Mouse (Mus musculus) forelimb bud, embryonic 11.5 days (tissue): ENCODE measurements around the gene Capn5.
A peak's percentile ranks its signal among the peaks of the same experiment; 100 is the strongest.

Experiments
- DNase-seq: peaks from one replicate; pipeline ENCODE4 v3.0.0-alpha.2; 2012; ENCODE audit warnings: low read depth, low spot score

The Capn5 gene

DNA sequence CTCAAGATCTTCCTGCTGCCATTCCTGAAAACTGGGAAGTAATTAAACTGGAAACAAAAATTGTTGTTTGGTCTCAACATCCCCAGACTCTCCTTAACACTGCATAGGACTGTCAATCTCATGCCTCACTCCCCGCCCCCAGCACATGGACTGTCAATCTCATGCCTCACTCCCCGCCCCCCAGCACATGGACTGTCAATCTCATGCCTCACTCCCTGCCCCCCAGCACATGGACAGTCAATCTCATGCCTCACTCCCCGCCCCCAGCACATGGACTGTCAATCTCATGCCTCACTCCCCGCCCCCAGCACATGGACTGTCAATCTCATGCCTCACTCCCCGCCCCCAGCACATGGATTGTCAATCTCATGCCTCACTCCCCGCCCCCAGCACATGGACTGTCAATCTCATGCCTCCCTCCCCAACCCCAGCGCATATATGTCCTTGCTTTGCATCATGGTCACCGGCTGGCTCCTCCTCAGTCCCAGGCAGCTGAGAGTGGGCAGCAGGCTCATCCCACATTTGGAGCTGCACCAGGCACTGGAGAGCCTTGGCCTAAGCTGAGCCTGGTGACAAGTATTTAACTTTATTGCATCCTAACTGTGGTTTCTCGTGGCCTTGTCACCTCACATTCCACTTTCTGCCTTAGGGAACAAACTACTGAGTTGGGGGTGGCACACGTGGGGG, 29.2 kb downstream of the Capn5 start:
- no peak for DNase-seq

DNA sequence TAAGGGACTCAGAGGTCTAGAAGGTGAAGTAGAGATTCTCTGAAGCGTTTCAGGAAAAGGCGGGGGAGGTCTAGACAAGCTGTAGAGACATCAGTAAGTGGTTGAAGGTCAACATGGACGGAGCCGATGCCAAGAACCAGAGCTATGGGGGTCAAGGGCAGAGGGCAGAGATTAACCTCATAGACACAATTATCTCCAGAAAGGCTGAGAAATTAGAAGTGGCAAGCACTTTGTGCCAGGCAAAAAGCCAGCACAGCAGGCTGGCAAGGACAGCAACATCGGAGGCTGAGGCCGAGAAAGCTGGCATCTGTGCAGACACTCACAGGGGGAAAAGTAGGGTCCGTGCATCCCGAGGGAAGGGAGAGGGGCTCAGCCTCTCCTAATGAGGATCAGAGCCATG, 30.3 kb downstream of the Capn5 start:
- no peak for DNase-seq

DNA sequence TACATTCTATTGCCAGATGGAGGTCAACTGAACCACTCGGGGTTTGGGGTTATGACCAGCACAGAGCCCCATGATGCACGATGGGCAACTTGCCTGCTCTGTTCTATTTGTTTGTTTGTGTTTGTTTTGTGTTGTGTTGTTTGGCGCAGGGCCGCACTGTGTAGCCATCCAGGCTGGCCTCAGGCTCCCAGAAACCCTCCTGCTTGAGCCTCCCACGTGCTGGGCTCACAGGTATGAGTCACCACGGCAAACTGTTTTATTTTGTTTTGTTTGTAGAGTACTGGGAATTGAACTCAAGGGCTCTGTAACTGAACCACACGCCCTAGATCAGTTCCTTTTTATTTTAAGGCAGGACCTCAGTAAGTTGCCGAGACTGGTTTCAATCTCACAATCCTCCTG, 31.6 kb downstream of the Capn5 start:
- no peak for DNase-seq

DNA sequence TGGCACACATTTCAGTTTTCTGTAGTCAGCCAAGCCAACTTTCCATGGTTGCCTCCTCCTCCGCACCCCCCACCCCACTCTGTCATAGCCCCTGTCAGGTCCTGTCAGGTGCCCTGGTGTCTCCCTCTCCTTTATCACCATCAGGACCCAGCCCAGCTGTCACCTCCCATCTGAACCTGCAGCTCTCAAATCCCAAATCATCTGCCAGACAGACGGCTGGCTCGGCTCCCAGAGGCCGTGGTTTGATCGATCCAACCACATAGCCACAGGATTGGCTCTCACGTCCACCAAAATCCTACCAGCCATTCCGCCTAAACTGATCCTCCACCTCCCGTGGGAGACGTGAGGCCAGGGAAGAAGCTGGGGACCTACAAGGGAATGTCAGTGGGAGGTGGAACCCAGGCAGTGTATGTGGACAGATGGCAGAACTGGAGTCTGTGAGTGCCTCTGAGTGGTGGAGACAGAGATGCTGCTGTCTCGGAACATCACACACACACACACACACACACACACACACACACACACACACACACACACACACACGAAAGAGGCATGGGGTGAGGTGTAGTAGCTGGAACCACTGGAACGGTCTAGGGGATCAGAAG, 32.1 kb downstream of the Capn5 start:
- DNase-seq = no peak

DNA sequence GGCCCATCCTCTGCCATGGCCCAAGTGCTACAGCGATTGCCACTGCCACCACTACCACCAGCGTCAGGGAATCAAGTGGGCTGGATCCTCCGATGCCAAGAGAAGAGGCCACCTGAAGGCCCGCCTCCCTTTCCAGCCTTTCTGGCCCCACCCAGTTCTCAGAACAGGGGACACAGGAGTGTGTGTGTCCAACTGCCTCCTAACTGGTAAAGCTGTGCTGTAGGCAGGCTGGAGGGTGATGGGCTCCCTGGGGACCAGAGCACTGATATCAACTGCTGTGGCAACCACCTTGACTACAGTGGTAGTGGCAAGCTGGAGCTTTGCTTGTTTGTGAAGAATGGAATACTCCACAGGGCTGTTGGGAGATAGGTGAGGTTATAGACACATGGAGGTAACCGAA, 32.7 kb downstream of the Capn5 start, which contains the start of gene Omp:
Gene Omp, minus strand, starts transcription at position 101 of the 400 bp plus-strand sequence.
- no peak for DNase-seq

DNA sequence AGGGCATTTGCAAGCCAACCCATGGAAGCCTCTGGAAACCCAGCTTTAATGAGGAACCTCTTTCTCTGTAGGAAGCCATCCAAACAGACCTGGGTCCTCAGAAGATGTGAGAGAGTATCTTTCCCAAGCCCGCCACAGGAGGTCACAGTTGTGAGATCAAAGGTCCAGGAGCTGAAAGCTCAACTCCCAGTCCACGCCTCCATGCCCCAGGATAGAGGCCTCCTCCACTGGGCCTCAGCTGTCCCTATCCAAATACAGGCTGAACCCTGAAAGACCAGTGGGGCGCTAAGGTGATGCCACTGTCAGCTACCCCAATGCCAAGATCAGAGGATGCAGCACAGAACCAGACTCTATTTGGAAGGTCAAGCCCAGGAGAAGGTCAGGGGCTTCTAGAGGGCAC, 35.4 kb downstream of the Capn5 start:
- no peak for DNase-seq

DNA sequence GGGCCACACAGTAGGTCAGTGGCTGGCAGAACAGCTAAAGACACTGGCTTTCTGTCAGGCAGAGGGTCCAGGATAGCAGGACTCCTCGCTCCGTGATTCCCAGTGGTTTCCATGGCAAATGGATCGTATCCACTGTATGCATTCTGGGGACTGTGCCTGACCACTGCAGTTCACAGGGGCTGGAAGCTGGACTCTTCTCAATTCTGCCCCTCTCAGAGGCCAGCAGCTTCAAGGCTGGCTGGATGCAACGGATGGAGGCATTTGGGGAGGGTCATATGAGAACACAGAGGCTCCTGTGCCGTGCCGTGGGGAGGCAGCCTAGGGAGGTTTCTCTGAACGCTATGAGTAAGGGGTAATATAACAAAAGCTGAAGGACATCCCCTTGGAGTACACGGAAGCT, 35.8 kb downstream of the Capn5 start:
- no peak for DNase-seq

DNA sequence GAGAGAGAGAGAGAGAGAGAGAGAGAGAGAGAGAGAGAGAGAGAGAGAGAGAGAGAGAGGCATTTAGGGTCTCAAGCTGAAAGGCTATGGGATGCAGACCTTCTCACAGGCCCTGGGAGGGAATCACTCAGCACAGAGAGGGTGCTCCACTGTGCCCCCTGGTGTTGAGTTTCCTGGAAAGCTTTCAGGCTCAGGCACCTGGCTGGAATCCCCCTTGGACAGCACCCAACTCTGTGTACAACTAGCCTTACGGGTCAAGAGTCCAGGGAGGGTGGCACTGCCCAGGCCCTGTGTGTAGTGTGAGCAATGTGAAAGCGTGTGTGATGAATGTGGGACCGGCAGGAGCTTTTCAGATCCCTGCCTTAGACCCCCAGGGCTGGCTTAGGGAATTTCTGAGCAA, 36.9 kb downstream of the Capn5 start:
- no peak for DNase-seq

DNA sequence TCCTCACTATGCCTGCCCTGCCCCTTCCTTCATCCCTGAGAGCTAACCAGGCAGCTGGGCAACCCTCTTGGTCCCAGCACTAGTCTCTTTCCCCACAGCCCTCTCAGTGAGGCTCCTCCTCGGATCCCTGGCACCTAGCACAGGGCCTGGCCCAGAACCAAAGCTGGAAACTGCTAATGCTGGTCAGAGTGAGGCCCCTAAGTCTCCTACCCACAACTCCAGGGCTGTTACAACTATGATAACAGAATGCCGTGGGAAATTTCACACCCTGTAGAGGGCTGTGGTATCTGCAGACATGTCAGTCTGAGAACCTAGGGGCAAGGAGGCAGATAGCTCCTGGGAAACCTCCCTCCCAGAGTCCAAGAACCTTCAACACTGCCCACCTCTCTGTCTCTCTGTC, 37.5 kb downstream of the Capn5 start:
- DNase-seq = no peak

DNA sequence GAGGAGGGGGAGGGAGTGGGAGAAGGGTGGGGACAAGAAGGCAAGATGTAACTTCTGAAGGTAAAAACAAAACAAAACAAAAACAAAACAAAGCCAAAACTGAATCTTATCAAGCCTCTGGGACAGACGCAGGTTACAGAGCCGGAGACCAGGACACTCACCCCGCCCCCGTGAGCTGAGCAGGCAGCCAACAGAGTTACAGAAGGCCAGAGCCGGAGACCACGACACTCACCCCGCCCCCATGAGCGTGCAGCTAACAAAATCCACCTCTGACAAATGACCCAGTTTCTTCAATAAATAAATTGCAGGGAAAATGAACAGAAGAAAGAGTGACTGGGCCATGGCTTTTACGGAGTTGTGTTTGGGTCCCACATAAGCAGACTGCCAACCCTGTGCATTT, 38.9 kb downstream of the Capn5 start:
- DNase-seq = no peak

DNA sequence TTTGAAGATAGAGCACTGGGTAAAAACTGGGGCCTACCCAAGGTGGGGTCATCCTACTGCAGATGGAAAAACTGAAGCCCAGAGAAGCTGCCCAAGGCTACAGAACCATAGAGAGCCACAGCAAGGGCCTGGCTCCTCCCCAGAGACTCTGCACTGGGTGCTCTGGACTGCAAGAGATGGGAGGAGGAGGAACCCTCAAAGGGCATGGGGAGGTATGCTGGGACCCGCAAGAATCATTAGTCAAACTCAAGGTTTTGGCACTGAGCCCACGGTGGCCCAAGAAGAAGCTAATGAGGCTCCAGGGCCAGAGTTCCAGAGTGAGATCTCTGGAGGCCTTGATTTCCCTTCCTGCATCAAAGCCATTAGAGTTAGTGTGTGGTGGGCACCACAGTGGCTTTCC, 40.1 kb downstream of the Capn5 start:
- no peak for DNase-seq

DNA sequence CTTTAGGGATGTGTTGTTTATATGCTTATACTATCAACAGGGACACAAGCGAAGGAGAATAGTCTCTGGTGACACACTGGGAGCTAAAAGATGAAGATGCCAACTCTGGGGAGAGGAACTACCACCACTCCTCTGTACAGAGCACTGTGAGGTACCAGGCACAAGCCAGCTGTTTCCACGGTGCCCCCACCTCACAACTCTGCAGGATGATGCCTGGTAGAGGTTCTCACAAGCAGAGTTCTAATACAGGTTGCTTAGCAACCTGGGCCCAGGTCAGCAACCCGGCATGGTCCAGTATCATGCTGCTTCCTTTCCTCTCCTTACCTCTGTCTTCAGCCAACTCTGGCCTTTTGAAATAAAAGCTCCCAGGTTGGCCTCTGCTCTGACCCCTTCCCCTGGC, 40.5 kb downstream of the Capn5 start:
- no peak for DNase-seq

DNA sequence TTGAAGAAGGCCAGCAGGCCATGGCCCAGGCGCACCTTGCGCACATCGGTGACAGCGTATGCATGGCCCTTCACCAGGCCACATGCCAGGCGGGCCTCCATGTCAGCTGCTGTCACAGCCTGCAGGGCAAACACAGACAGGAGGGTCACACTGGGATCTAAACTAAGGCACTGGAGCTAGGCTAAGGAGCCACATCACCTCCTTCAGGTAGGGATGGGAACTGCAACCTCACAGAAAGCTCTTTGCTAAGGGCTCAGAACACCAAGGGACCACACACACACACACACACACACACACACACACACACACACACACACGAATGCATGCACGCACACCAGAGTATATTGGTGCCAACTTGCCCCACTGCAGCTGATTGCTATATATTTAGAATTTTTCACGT, 46.3 kb downstream of the Capn5 start:
- no peak for DNase-seq

DNA sequence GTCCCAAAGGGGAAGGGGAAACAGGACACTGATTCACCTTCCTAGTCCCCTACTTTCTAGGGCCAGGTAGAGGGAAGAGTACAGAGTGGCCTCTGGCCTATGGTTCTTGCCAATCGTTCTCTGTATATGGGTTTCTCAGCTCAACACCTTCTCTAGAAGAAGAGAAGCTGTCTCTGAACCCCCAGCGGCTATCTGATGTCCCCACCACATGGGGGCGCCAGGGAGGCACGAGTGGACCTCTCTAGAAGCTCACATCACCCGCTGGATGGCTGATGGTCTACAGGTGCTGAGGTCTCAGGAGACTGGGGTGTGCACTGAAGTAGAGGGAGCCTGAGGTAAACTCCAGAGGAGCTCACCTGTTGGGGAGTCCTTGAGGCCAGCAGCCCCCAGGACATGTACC, 52.6 kb downstream of the Capn5 start:
- DNase-seq = no peak

DNA sequence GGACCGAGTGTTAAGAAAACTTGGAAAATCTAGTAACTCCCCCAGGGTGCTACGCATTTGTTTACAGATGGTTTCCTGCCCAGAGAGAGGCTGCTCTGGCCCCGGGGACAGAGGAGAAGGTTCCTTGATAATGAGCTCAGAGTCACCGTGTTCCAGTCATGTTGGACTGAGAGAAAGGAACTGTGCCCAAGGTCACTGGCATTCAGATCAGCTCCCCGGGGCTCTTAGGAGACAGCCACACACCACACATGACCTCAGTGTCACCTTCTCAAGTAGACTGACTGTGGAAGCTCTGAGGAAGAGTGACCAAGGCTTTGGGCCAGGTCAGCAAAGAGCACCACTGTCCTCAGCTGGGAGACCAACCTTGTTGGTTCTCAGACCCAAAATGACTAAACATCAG, 53.4 kb downstream of the Capn5 start:
- DNase-seq = no peak

DNA sequence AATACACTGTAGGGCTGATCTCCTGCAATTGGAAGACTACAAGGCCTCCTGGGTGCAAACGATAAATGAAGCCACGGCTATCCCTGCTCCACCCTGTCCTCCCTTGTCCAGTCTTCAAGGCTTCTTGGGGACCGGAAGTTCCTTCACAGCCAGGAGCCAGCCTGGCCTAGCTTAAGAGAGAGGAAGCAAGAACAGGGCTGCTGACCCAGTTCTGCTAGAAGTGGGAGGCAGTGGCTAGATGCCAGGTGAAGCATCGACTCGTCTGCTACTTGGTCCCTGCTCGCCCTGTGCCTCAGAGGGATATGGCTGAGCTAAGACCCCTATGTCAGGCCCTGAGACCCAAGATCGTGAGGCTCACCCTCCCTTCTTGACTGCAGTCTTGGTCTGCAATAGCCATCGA, 56.4 kb downstream of the Capn5 start:
- DNase-seq = no peak

DNA sequence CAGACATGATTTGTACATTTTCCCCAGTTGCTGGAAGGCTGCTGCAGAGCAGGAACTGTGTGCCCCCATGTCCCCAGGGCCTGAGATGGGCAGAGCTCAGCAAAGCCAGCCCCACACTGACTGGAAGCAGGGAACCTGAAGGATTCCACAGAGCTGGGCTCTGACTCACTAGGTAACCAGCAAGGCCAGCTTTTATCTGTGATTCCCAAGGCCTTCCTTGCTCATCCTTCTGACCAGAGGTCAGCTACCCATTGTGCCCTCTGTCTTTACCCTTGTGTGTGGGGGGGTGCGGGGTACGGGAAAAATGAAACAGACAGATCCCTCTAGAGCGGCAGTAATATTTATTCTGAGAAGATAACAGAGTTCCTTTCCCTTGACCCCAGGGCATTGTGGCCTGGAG, 56.8 kb downstream of the Capn5 start:
- DNase-seq = no peak

DNA sequence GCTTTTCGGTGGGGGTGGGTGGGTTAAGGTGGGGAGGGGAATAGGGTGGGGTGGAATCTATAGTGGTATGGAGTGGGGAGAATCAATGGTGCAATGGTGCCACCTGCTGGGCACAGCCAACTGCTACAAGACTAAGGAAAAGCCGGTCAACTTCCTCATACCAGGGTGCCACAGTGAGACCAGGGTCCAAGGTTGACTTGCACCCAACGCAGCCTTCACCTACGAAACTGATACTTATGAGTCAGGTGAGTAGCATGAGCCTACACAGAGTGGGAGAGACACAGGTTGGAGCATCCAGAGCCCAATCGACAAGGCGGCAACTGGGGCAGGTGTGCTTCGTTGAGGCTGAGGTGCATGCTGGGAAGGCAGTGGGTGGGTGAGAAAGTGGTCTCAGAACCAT, 57.7 kb downstream of the Capn5 start:
- DNase-seq = peak; percentile 74

DNA sequence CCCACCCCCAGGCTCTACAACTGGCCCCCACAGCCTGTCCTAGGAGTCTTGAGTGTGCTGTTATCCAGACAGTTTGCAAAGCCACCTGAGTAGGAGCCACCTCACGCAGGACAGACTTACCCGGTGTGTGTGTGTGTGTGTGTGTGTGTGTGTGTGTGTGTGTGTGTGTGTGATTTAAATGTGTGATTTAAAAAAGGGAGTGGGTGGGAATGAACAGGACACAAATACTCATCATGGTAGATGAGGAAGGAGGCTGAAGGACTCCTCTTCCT, 58.2 kb downstream of the Capn5 start:
- DNase-seq = no peak

DNA sequence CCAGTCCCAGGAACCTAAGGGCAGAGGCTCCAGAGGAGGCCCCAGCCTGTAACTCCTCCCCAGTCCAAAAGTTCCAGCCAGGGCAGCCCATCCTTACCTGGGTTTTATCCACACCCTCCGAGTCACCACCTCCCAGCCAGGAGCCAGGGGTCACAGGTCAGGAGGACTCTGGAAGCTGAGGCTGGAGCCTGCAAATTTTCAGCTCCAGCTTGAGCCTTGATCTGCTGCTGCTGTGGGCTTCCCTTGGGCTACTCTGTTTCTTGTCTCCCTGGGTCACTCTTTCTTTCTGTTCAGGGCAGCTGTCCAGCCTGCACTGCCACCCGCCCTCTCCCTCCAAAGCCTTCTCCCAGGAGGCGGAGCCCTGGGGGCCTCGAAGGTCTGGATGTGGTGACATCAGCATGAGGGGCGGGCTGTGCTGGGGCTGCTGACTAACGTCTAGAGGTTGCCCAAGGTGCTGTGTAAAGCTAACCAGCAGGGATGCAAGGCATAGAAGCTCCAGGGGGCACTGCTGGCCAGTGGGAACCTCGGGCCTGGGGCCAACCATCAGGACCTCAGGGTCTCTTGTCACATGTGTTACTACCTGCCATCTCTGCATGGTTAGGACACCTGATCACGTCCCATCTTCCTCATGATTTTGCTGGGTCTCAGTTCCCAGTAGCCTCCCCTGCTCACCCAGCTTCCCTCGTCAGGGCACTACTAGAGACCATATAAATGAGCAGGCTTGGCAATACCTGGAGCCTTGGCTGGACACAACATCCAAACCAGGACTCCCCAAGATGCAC, 58.7 kb downstream of the Capn5 start, which contains the start of gene Myo7a:
Gene Myo7a, minus strand, starts transcription at position 346 of the 782 bp plus-strand sequence.
- DNase-seq = no peak

DNA sequence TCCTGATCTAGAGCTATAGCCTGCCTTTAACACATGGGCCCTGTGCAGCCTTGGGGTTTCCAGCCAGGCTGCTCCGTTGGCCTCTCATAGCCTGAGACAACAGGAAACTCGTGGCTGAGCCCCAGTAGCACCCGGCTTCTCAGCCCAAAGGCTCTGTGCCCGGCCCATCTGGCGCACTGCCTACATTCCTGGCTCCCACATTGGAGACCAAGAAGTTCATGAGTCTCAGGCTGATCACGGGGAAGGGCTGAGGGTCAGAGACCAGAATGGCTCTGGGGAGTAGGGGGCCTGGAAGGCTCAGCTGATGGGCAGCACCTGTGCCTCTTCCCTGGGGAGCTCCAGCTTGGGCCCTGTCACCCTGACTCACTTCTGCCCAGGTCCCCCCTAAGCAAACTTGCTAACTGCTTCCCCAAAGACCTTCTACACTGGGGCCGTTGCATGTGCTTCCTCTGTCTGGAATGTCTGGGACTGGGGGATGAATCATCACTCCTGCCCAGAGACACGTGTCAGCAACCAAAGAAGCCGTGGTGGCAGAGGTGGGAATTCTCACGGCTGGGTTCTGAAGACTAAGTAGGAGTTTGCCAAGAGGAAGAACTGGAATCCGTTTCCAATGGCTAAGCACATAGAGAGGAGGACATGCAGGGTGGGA, 60.9 kb downstream of the Capn5 start:
- DNase-seq = no peak

DNA sequence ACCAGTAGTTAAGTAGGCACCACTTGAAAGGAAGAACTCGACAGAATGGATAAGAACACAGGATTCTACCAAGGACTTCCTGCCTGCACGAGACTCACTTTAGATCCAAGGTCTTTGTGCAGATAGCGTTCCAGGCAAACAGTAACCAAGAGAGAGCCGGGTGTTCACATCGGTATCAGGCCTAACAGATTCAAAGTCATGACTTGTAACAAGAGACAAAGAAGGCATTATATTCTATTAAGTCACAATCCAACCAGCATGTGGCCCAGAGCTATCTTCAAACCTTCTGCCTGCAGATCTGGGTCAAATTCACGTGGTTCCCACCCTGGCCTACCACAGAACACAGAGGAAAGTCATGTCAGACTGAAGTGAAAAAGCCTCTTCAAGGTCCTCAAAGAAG, 63.4 kb downstream of the Capn5 start:
- DNase-seq = no peak

DNA sequence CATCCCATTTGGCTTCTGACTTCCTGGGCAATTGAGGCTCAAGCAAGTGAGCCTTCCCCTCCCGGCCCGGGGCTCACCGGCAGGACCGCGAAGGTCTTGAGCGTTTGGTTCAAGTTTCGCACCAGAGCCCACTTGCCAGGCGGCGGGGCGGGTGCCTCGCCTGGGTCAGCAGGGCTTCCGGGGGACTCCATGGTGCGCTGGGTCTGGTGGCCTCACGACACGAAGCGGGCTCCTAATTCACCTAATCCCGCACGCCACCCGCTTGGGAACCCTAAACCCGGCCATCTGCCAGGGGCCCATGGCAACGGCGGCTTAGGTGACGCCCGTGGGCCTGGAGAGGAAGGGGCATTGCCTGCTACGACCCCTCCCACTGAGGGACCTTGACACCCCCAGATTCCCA, 66.8 kb downstream of the Capn5 start:
- no peak for DNase-seq
